Mouse (Mus musculus): ENCODE data around the gene Traf3. TPM values are rescaled to one million over a fixed set of nuclear protein-coding genes. Genes with fewer than 3 reads are reported as not detected.
A peak's percentile ranks its signal among the peaks of the same experiment; 100 is the strongest.

Traf3 gene
- total and polyA plus RNA-seq, 2 experiments = 2.3 to 6.2 TPM

GRCm38 (mm10) chr12:111143509-111144063 lies 22.6 kb upstream of the Traf3 start:
- WGBS = 84% methylated on average over 16 of the region's 16 CpGs
- H3K9ac ChIP-seq (ENCODE audit: low read depth, low read length) = no peak overlapping the region
- H3K27me3 ChIP-seq (ENCODE audit: control insufficient read depth, insufficient read depth, low read length) = no peaks in the 10 kb centered on the region
- no peak for TF ChIP-seq POLR2A (IDR thresholded peaks at IDR 0.05; ENCODE audit: extremely low read depth, insufficient read depth, low read length)
- TF ChIP-seq CTCF (IDR thresholded peaks at IDR 0.05; ENCODE audit: low read depth, low read length) = no peak
- H3K27ac ChIP-seq (replicated peaks; ENCODE audit: insufficient read depth, low read depth, low read length) = no peak overlapping the region
- no peaks in the 10 kb centered on the region for H3K79me2 ChIP-seq (ENCODE audit: control insufficient read depth, insufficient read depth, low read length)
- DNase-seq (ENCODE audit: extremely low read depth, low read depth, low spot score) = no peak
- no peaks in the 10 kb centered on the region for H3K36me3 ChIP-seq (ENCODE audit: control insufficient read depth, insufficient read depth, low read length)
- no peak overlapping the region for H3K4me3 ChIP-seq (ENCODE audit: insufficient read depth, low read depth, low read length)
- H3K4me1 ChIP-seq (ENCODE audit: control insufficient read depth, insufficient read depth, low read length) = no peaks in the 10 kb centered on the region

GRCm38 (mm10) chr12:111144598-111144997 lies 21.6 kb upstream of the Traf3 start:
- no peaks in the 10 kb centered on the region for H3K4me1 ChIP-seq (ENCODE audit: control insufficient read depth, insufficient read depth, low read length)
- no peaks in the 10 kb centered on the region for H3K79me2 ChIP-seq (ENCODE audit: control insufficient read depth, insufficient read depth, low read length)
- DNase-seq (ENCODE audit: extremely low read depth, low read depth, low spot score) = no peak
- no peak for TF ChIP-seq POLR2A (IDR thresholded peaks at IDR 0.05; ENCODE audit: extremely low read depth, insufficient read depth, low read length)
- TF ChIP-seq CTCF (IDR thresholded peaks at IDR 0.05; ENCODE audit: low read depth, low read length) = no peak
- no peaks in the 10 kb centered on the region for H3K36me3 ChIP-seq (ENCODE audit: control insufficient read depth, insufficient read depth, low read length)
- WGBS = 91% methylated on average over 2 of the region's 2 CpGs
- H3K27me3 ChIP-seq (ENCODE audit: control insufficient read depth, insufficient read depth, low read length) = no peaks in the 10 kb centered on the region
- H3K27ac ChIP-seq (replicated peaks; ENCODE audit: insufficient read depth, low read depth, low read length) = no peak overlapping the region
- H3K4me3 ChIP-seq (ENCODE audit: insufficient read depth, low read depth, low read length) = no peak overlapping the region
- no peak overlapping the region for H3K9ac ChIP-seq (ENCODE audit: low read depth, low read length)

GRCm38 (mm10) chr12:111145269-111145668 lies 20.9 kb upstream of the Traf3 start:
- 62% methylated on average over 9 of the region's 9 CpGs for WGBS
- H3K4me3 ChIP-seq (ENCODE audit: insufficient read depth, low read depth, low read length) = no peak overlapping the region
- no peak overlapping the region for H3K9ac ChIP-seq (ENCODE audit: low read depth, low read length)
- TF ChIP-seq POLR2A (IDR thresholded peaks at IDR 0.05; ENCODE audit: extremely low read depth, insufficient read depth, low read length) (no peak), CTCF (IDR thresholded peaks at IDR 0.05; ENCODE audit: low read depth, low read length) (no peak)
- no peaks in the 10 kb centered on the region for H3K4me1 ChIP-seq (ENCODE audit: control insufficient read depth, insufficient read depth, low read length)
- H3K36me3 ChIP-seq (ENCODE audit: control insufficient read depth, insufficient read depth, low read length) = no peaks in the 10 kb centered on the region
- H3K79me2 ChIP-seq (ENCODE audit: control insufficient read depth, insufficient read depth, low read length) = no peaks in the 10 kb centered on the region
- H3K27me3 ChIP-seq (ENCODE audit: control insufficient read depth, insufficient read depth, low read length) = no peaks in the 10 kb centered on the region
- H3K27ac ChIP-seq (replicated peaks; ENCODE audit: insufficient read depth, low read depth, low read length) = no peak overlapping the region
- no peak for DNase-seq (ENCODE audit: extremely low read depth, low read depth, low spot score)

- H3K79me2 ChIP-seq (ENCODE audit: control insufficient read depth, insufficient read depth, low read length) = no peaks in the 10 kb centered on the region
- no peak overlapping the region for H3K27ac ChIP-seq (replicated peaks; ENCODE audit: insufficient read depth, low read depth, low read length)
- H3K27me3 ChIP-seq (ENCODE audit: control insufficient read depth, insufficient read depth, low read length) = no peaks in the 10 kb centered on the region
- no peak overlapping the region for H3K9ac ChIP-seq (ENCODE audit: low read depth, low read length)
- no peak for TF ChIP-seq CTCF (IDR thresholded peaks at IDR 0.05; ENCODE audit: low read depth, low read length)
- TF ChIP-seq POLR2A (IDR thresholded peaks at IDR 0.05; ENCODE audit: extremely low read depth, insufficient read depth, low read length) = no peak
- no peaks in the 10 kb centered on the region for H3K4me1 ChIP-seq (ENCODE audit: control insufficient read depth, insufficient read depth, low read length)
- H3K36me3 ChIP-seq (ENCODE audit: control insufficient read depth, insufficient read depth, low read length) = no peaks in the 10 kb centered on the region
- DNase-seq (ENCODE audit: extremely low read depth, low read depth, low spot score) = peak; percentile 15
- no peak overlapping the region for H3K4me3 ChIP-seq (ENCODE audit: insufficient read depth, low read depth, low read length)
- WGBS = 59% methylated on average over 17 of the region's 17 CpGs
Observed at GRCm38 (mm10) chr12:111149495-111150235, 16.5 kb upstream of the Traf3 start.

- Histone ChIP-seq H3K9ac (ENCODE audit: low read depth, low read length) (no peak overlapping the region), H3K36me3 (ENCODE audit: control insufficient read depth, insufficient read depth, low read length) (no peaks in the 10 kb centered on the region), H3K79me2 (ENCODE audit: control insufficient read depth, insufficient read depth, low read length) (no peaks in the 10 kb centered on the region), H3K4me3 (ENCODE audit: insufficient read depth, low read depth, low read length) (no peak overlapping the region), H3K27me3 (ENCODE audit: control insufficient read depth, insufficient read depth, low read length) (no peaks in the 10 kb centered on the region), H3K4me1 (ENCODE audit: control insufficient read depth, insufficient read depth, low read length) (no peaks in the 10 kb centered on the region), H3K27ac (replicated peaks; ENCODE audit: insufficient read depth, low read depth, low read length) (no peak overlapping the region)
- TF ChIP-seq POLR2A (IDR thresholded peaks at IDR 0.05; ENCODE audit: extremely low read depth, insufficient read depth, low read length) (no peak), CTCF (IDR thresholded peaks at IDR 0.05; ENCODE audit: low read depth, low read length) (no peak)
- 9% methylated on average over 6 of the region's 6 CpGs for WGBS
- DNase-seq (ENCODE audit: extremely low read depth, low read depth, low spot score) = peak; percentile 38
Observed at GRCm38 (mm10) chr12:111150236-111150596, 16.0 kb upstream of the Traf3 start.
